Mouse (Mus musculus): ENCODE measurements at regions not wholly inside any gene's neighbourhood (a gene's known extent, or its start where the extent isn't known, plus 50 kb on each side); places are given as distances from the start of the nearest gene placed in this dataset.

DNA sequence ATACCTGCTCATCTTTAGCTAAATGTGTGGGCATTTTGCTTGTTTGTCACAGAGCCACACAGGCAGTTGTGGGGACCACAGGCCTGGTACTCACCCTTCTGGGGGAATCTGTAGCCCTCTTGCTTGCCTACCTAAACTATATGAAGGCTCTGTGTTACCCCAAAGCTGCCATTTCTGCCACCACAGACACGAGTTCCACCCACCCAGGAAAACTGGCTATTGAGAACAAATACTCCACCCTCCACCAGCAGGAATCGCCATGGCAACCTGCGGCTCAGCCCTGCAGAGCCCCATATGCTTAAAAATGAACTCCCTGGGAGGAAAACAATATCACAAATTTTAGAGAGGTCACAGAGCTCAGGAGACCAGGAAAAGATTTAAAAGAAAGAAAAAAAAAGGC lies 76.0 kb upstream of the Ywhaq start:
- ATAC-seq (ENCODE audit: extremely low read depth, insufficient number of reproducible peaks, low FRiP score, poor library complexity, severe bottlenecking) = no peak

DNA sequence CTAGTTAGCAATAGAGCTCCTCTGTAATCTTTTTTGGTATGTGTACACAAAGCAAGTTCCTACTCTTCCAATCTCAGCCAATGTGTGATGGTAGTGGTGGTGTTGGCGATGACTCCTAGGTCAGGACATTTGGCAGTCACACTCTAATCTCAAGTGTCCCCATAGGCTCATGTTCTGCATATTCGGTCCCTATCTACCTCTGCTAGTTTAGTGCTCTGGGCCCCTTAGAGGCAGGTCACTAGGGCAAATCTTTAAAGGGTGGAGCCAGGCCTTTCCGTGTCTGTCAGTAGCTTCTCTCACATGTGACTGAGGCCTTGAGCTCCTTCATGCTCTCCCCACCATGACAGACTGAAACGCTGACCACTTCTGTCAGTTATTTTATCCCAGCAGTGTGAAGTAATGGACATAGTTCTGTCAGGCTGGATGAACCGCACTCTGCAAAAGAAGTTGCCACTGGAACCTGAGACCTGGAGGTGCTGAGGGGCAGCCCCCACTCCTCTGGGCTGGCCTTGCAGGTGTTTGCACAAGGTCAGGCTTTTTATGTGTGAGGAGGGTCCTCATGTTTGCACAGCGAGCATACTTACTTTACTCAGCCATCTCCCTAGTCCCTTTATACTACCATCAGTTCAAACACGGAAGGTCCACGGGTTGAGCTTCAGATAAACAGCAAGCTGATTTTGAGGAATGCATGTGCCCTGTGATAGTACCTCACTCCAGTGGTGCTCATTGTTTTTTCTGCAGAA lies 75.3 kb upstream of the Ywhaq start:
- no peak for ATAC-seq (ENCODE audit: extremely low read depth, insufficient number of reproducible peaks, low FRiP score, poor library complexity, severe bottlenecking)

DNA sequence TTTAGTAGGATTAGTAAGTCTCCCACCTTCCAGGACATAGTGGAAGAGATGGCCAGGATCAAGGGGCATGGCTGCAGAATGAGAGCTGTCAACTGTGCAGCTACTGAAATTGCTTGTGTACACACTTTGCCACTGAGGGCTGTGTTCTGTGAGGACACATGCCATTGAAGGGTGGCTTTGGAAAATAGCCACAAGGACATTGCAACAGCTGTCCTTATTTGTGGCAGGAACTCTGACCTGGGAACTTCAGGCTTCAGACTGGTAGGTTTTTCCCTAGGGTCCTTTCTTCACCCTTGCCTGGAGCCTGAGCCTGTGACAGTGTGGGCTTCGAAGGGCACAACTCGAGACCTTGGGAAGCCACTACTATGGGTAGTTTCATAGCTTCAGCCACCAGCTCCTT lies 64.2 kb upstream of the Ywhaq start:
- no peak for ATAC-seq (ENCODE audit: extremely low read depth, insufficient number of reproducible peaks, low FRiP score, poor library complexity, severe bottlenecking)

DNA sequence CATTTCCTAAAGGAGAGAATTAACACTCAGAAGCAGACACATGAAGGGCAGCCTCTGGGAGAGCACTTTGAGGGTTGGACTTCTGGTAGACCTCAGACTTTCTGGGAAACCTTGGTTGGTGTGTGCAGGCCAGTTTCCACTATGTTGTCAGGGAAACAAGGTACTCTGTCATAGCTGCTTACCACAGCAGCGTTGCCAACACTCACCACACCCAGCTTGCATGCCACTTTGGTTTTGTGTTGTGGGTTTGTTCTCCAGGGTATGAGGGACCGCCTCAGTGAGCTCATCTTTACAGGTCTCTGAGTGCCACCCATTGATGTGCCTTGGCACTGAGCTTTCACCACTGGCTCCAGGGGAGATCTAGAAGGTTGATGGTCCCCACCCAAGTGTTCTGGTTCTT lies 62.8 kb upstream of the Ywhaq start:
- ATAC-seq (ENCODE audit: extremely low read depth, insufficient number of reproducible peaks, low FRiP score, poor library complexity, severe bottlenecking) = peak; percentile 73

DNA sequence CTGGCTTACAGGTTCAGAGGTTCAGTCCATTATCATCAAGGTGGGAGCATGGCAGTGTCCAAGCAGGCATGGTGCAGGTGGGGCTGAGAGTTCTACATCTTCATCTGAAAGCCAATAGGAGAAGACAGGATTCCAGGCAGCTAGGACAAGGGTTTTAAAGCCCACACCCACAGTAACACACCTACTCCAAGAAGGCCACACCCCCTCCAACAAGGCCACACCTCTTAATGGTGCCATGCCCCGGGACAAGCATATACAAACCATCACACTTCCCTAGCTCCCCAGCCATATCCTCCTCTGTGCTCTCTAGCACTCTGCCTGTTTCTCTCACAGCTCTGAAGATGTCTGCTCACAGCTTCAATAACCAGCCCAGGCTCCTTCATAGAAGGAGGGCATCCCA lies 61.8 kb upstream of the Ywhaq start:
- ATAC-seq (ENCODE audit: extremely low read depth, insufficient number of reproducible peaks, low FRiP score, poor library complexity, severe bottlenecking) = no peak

DNA sequence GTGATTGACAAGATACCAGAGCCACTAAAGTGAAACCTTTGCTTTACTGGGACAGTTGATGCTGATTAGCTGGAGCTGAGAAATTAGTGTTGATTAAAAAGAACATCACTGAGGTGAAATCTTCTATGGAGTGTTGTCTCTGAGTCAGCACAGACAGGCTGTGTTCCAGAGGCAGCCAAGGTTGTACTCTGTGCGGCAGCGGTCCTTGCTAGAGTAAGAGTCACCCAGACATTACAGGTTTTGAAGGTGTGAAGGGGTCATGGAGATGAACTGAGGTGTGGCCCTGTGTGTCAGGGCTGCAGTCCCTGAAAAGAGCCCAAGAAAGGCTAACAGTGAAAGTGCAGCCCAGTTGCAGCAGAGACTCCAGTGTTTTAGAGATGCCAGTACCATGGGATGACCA lies 59.1 kb upstream of the Ywhaq start:
- ATAC-seq (ENCODE audit: extremely low read depth, insufficient number of reproducible peaks, low FRiP score, poor library complexity, severe bottlenecking) = no peak

DNA sequence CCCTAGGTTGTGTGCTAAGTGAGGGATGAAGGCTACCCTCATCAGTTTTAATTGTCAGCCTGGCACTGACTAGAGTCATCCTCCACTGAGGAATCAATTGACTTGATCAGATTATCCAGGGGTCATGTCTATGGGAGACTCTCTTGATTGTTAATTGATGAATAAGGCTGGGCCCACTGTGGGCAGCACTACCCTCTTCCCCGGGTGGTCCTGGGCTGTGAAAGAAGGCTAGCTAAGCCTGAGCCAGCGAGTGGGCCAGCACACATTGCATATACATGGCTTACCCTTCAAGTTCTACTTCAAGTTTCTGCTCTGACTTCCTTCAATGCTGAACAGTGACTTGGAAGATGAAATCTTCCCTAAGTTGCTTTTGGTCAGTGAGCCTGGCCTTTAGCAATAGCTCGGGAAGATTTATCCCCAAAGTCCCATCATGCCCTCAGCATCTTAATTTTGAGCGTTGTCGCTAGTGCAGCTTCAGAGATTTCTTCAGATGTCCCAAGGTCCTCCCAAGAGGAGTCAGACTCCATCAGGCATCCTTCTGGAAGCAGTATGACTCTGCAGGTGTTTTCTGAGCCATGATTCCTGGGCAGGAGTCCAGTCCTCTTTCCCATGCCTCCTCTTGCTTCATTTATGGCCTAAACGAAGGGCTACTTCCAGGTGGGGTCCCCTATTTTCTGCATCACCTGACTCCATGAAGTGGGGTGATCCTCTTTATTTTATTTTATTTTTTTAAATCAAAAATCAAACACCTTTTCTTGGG lies 55.7 kb upstream of the Ywhaq start:
- ATAC-seq (ENCODE audit: extremely low read depth, insufficient number of reproducible peaks, low FRiP score, poor library complexity, severe bottlenecking) = no peak

DNA sequence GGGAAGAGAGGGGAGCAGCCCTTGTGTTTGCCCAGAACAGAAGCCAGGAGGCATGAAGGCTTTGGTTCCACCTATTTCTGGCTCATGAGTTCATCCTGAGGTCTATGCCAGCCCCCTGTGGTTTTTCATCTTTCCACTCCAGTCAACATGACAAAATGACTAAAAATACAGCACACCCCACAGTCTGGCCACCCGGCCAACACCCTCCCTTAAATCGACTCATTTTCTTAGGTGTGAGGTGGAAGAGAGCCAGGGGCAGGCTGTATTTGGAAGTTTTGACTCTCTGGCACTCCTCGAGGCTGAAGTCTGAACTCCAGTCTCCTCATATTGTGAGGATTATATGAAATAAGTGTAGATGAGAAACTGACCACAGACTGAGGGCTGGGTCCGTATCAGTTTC lies 55.0 kb upstream of the Ywhaq start:
- ATAC-seq (ENCODE audit: extremely low read depth, insufficient number of reproducible peaks, low FRiP score, poor library complexity, severe bottlenecking) = peak; percentile 75; the same call in 1 of the 2 replicates

DNA sequence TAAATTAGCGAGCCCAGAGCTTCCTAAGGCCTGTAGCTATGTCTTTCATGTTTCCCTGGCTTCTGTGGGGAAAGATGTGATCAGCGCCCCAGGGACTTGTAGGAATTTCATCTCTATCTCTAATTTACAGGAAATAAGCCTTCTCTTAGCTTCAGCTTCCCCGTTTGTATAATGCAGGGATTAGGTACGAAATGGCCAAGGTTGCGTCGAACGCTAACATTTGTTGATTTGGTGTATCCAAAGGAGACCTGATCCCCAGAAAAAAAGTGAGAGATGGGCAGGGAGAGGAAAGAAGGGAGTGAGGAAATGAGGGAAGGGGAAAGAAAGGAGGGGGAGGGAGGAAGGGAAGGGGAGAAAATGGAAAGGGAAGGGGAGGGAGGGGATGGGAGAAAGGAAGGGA lies 54.5 kb upstream of the Ywhaq start:
- ATAC-seq (ENCODE audit: extremely low read depth, insufficient number of reproducible peaks, low FRiP score, poor library complexity, severe bottlenecking) = no peak

DNA sequence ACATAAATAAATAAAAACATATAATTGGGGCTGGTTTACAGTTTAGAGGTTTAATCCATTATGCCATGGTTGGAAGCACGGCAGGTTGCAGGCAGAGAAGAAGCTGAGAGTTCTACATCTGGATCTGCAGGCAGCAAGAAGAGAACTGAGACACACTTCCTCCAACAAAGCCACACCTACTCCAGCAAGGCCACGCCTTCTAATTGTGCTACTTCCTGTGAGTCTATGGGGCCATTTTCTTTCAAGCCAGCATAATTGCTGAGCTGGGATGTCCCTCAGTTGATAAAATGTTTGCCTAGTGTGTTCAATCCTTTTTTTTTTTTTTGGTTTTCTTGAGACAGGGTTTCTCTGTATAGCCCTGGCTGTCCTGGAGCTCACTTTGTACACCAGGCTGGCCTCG lies 52.8 kb upstream of the Ywhaq start:
- ATAC-seq (ENCODE audit: extremely low read depth, insufficient number of reproducible peaks, low FRiP score, poor library complexity, severe bottlenecking) = no peak

All from neutrophil, adult 5-6 weeks (primary cell).